ENCODE assay signal across 8 mouse cellular contexts in the genomic region with DNA sequence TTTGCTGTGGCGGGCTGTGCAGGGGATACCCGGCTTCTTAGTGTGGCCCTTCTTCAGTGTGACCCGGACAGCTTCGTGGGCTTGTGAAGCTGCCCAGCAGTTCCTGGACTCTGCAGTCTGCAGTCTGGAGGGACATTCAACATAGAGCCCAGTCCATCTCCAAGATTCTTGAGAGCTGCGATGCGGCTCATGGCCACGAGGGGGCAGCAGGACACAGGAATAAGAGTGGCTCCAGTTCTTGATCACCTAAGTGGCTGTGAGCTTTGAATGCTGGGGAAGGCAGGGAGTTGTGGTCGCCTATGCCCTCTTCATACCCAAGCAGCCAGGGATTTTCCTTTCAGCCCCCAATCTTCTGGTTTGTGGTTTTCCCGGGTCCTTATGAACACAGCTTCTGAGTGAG. TPM values are rescaled to one million over a fixed set of nuclear protein-coding genes. Genes with fewer than 3 reads are reported as not detected.
DNase-seq lines count a peak whose midpoint lies in the region; ATAC-seq lines count a peak whose summit lies in the region.

No protein-coding gene starts in this region.

- no peaks in the 10 kb centered on the region for H3K27me3 ChIP-seq in limb, embryonic 10.5 days (ENCODE audit: low read depth, poor library complexity, severe bottlenecking)
- no peaks in the 10 kb centered on the region for H3K27me3 ChIP-seq in midbrain, embryonic 11.5 days (ENCODE audit: control insufficient read depth, insufficient read depth, low read length)

- no peak overlapping the region for H3K27ac ChIP-seq in limb, embryonic 10.5 days
- H3K27ac ChIP-seq in midbrain, embryonic 11.5 days (ENCODE audit: low read depth, low read length) = no peak overlapping the region

- peaks cover 32% of the 10 kb centered on the region for H3K36me3 ChIP-seq in limb, embryonic 10.5 days
- H3K36me3 ChIP-seq in midbrain, embryonic 11.5 days (ENCODE audit: control insufficient read depth, insufficient read depth, low read length) = no peaks in the 10 kb centered on the region

- no peak overlapping the region for H3K4me2 ChIP-seq in midbrain, embryonic 11.5 days

- H3K4me3 ChIP-seq in limb, embryonic 10.5 days = no peak overlapping the region
- no peak overlapping the region for H3K4me3 ChIP-seq in midbrain, embryonic 11.5 days (ENCODE audit: low read depth, low read length)

- no peak overlapping the region for H3K9ac ChIP-seq in midbrain, embryonic 11.5 days (ENCODE audit: low read length)

- WGBS in limb, embryonic 10.5 days = 4% methylated on average over 9 of the region's 9 CpGs
- 3% methylated on average over 9 of the region's 9 CpGs for WGBS in midbrain, embryonic 11.5 days

- no peaks in the 10 kb centered on the region for H3K4me1 ChIP-seq in limb, embryonic 10.5 days
- no peaks in the 10 kb centered on the region for H3K4me1 ChIP-seq in midbrain, embryonic 11.5 days (ENCODE audit: control insufficient read depth, insufficient read depth, low read length)

- peak; percentile 87 for ATAC-seq in inflammation-experienced regulatory T-cells, adult 6 months
- peak; percentile 69; the same call in 1 of the 2 replicates for ATAC-seq in midbrain, embryonic 11.5 days (ENCODE audit: low FRiP score)

- no peaks in the 10 kb centered on the region for H3K9me3 ChIP-seq in limb, embryonic 10.5 days (replicated peaks)
- H3K9me3 ChIP-seq in midbrain, embryonic 11.5 days (ENCODE audit: control insufficient read depth, low read length) = no peaks in the 10 kb centered on the region

- DNase-seq in ovary, postnatal 14 days (ENCODE audit: low spot score) = peak; percentile 63
- DNase-seq in ovary, adult 18-20 months (ENCODE audit: low spot score) = no peak
- peak; percentile 85 to 88 for DNase-seq in cerebellum, postnatal 25 days
- peak; percentile 78 for DNase-seq in gastrocnemius, postnatal 10 days
- peak; percentile 91 for DNase-seq in limb, embryonic 10.5 days (ENCODE audit: low spot score)
- DNase-seq in midbrain, embryonic 11.5 days (ENCODE audit: low spot score, missing footprints) = peak; percentile 99
- peak; percentile 60 to 81 for DNase-seq in spleen, adult 18-20 months

RNA-seq across cellular contexts. Expression of gene Rps18, which starts 12.7 kb away (rescaled TPM):
- 100 to 1,000 TPM; 649 to 675 TPM for total RNA-seq in gastrocnemius, postnatal 10 days (2021)
- 1,000 to 10,000 TPM; 3,532 to 7,587 (median 7,167) TPM for polyA plus RNA-seq in inflammation-experienced regulatory T-cells, adult 6 months (2017; shearing (Covaris generic))
- 1,605 and 1,760 TPM in 2 replicates for polyA plus RNA-seq in limb, embryonic 10.5 days (2016; fragmentation: Nextera tagmentation; extraction: Ambion mirVana)
- 1,159 and 1,302 TPM in 2 replicates for polyA plus RNA-seq in midbrain, embryonic 11.5 days (2014; fragmentation: Nextera tagmentation; extraction: Ambion mirVana)

RNA-seq across cellular contexts. Expression of gene Vps52, which starts 12.9 kb away (rescaled TPM):
- 10 to 100 TPM; 30.3 to 33.2 TPM for total RNA-seq in gastrocnemius, postnatal 10 days (2021)
- 10 to 100 TPM; 27.6 to 30.0 (median 27.8) TPM for polyA plus RNA-seq in inflammation-experienced regulatory T-cells, adult 6 months (2017; shearing (Covaris generic))
- polyA plus RNA-seq in limb, embryonic 10.5 days (2016; fragmentation: Nextera tagmentation; extraction: Ambion mirVana) = 49.8 and 50.3 TPM in 2 replicates
- 36.3 and 36.5 TPM in 2 replicates for polyA plus RNA-seq in midbrain, embryonic 11.5 days (2014; fragmentation: Nextera tagmentation; extraction: Ambion mirVana)

RNA-seq across cellular contexts. Expression of gene B3galt4, which starts 17.2 kb away (rescaled TPM):
- 1 to 10 TPM; 2.3 to 2.6 TPM for total RNA-seq in gastrocnemius, postnatal 10 days (2021)
- 10 to 100 TPM; 12.8 to 15.1 (median 13.9) TPM for polyA plus RNA-seq in inflammation-experienced regulatory T-cells, adult 6 months (2017; shearing (Covaris generic))
- 2.9 and 3.9 TPM in 2 replicates for polyA plus RNA-seq in limb, embryonic 10.5 days (2016; fragmentation: Nextera tagmentation; extraction: Ambion mirVana)
- 3.4 and 4.2 TPM in 2 replicates for polyA plus RNA-seq in midbrain, embryonic 11.5 days (2014; fragmentation: Nextera tagmentation; extraction: Ambion mirVana)

RNA-seq across cellular contexts. Expression of gene Wdr46, which starts 28.0 kb away (rescaled TPM):
- total RNA-seq in gastrocnemius, postnatal 10 days (2021) = 10 to 100 TPM; 15.7 TPM
- 10 to 100 TPM in 2 of 3 experiments, 1 to 10 TPM in 1; 6.8 to 11.0 (median 10.1) TPM for polyA plus RNA-seq in inflammation-experienced regulatory T-cells, adult 6 months (2017; shearing (Covaris generic))
- polyA plus RNA-seq in limb, embryonic 10.5 days (2016; fragmentation: Nextera tagmentation; extraction: Ambion mirVana) = 61.7 and 78.2 TPM in 2 replicates
- 27.4 and 28.9 TPM in 2 replicates for polyA plus RNA-seq in midbrain, embryonic 11.5 days (2014; fragmentation: Nextera tagmentation; extraction: Ambion mirVana)

RNA-seq across cellular contexts. Expression of gene Pfdn6, which starts 28.3 kb away (rescaled TPM):
- total RNA-seq in gastrocnemius, postnatal 10 days (2021) = 10 to 100 TPM; 65.3 to 67.0 TPM
- 100 to 1,000 TPM; 114 to 135 (median 124) TPM for polyA plus RNA-seq in inflammation-experienced regulatory T-cells, adult 6 months (2017; shearing (Covaris generic))
- 212 and 258 TPM in 2 replicates for polyA plus RNA-seq in limb, embryonic 10.5 days (2016; fragmentation: Nextera tagmentation; extraction: Ambion mirVana)
- polyA plus RNA-seq in midbrain, embryonic 11.5 days (2014; fragmentation: Nextera tagmentation; extraction: Ambion mirVana) = 206 and 208 TPM in 2 replicates
